Mouse (Mus musculus) intestine, embryonic 15.5 days (tissue): Measurements from ENCODE around the gene Slc3a2. TPM values are rescaled to one million over a fixed set of nuclear protein-coding genes. Genes with fewer than 3 reads are reported as not detected.
A peak's percentile ranks its signal among the peaks of the same experiment; 100 is the strongest.
"Not testable (repeated sequence)": the region's sequence is repeated elsewhere in the genome, so short reads cannot be mapped to it uniquely, and the experiment has no call there.

Experiments
- ATAC-seq: fragments of 200-750 bp; cut with Nextera tagmentation; 2 replicates; pipeline ENCODE4 v1.8.0; 2017; ENCODE audit warnings: moderate TSS enrichment, moderate library complexity
- H3K27ac ChIP-seq: fragments of 300-500 bp; sonication (generic); 2 replicates; pipeline ENCODE4 v1.5.1; 2015; ENCODE audit warnings: mild to moderate bottlenecking, inconsistent platforms
- H3K27me3 ChIP-seq: fragments of 300-500 bp; sonication (generic); replicated peaks from 2 replicates; pipeline ENCODE4 v1.6.1; 2015; ENCODE audit warnings: inconsistent platforms
- H3K36me3 ChIP-seq: fragments of 300-500 bp; sonication (generic); 2 replicates; pipeline ENCODE4 v1.6.1; 2015; ENCODE audit warnings: inconsistent platforms
- H3K4me1 ChIP-seq: fragments of 300-500 bp; sonication (generic); replicated peaks from 2 replicates; pipeline ENCODE4 v1.6.1; 2015; ENCODE audit warnings: inconsistent platforms
- H3K4me2 ChIP-seq: fragments of 300-500 bp; sonication (generic); replicated peaks from 2 replicates; pipeline ENCODE4 v1.6.1; 2015; ENCODE audit warnings: mild to moderate bottlenecking, inconsistent platforms
- H3K4me3 ChIP-seq: fragments of 300-500 bp; sonication (generic); replicated peaks from 2 replicates; pipeline ENCODE4 v1.5.1; 2015; ENCODE audit warnings: inconsistent platforms
- H3K9ac ChIP-seq: fragments of 300-500 bp; sonication (generic); 2 replicates; pipeline ENCODE4 v1.6.1; 2015; ENCODE audit warnings: inconsistent platforms
- H3K9me3 ChIP-seq: fragments of 300-500 bp; sonication (generic); 2 replicates; pipeline ENCODE4 v1.6.1; 2016; ENCODE audit warnings: inconsistent platforms
- WGBS: fragments of 180-500 bp; shearing (Covaris S2); methylation state at CpG from one replicate; pipeline ENCODE4 v1.1.7; 2015; 5-methylcytosine and 5-hydroxymethylcytosine counted together
- polyA plus RNA-seq: library from polyadenylated mRNA; unstranded; fragments of >200 nt; fragmentation: Nextera tagmentation; extraction: Ambion mirVana; gene quantifications from 2 replicates; pipeline ENCODE4 v1.2.1, GENCODE M21; 2015

Gene Slc3a2
- polyA plus RNA-seq, 1 experiment from 2014 or later: 163 TPM

DNA sequence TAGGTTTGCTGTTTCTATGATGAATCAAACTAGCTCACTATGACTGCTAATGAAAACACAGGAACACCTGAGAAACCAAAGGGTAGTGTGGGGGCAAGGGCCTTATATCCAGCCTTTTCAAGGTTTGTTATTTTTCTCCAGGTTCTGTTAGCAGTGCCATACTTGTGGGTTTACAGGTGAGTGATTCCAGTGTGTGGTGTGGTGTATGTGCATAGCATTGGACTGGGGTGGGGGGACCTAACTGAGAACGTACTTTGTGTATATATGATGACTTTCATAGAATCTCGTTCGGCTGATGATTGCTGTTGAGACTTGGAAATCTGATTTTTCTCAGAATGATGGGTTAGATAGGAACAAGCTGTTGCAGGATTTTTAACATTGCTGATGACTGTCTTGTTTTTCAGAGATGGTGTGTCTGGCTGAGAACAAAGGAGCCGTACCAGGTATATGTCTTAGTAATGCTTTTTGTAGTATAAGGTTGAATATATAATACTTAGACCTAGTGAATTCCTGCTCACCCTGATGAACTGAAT is 2.0 kb upstream of the Slc3a2 start:
- ATAC-seq: no peak
- WGBS: 42% methylated on average over 4 of the region's 4 CpGs
- Histone ChIP-seq H3K36me3 (peaks cover 16% of the 10 kb centered on the region), H3K27ac (no peak overlapping the region), H3K27me3 (no peaks in the 10 kb centered on the region), H3K9ac (peak overlapping the region; percentile 27; the same call in 1 of the 2 replicates), H3K9me3 (no peaks in the 10 kb centered on the region), H3K4me2 (peak overlapping the region; percentile 64), H3K4me3 (peak overlapping the region; percentile 66), H3K4me1 (peaks cover 17% of the 10 kb centered on the region)

DNA sequence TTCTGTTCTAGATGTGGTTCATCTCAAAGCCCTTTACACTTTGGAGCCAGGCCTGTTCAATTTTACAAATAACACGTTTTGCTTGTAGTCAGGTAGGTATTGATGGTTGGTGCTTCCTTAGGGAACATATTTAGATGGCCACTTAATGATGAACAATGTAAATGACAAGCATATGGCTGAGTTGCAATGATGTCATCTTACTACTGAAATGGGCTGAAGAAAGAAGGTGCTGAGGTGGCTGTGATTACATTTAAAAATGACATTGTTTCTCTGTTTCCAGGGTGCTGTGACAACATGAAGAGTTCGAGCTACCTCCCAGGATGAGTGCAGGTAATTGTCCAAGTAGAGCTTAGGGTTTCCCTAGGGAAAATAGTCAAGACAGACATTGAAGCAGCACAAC is 1.2 kb upstream of the Slc3a2 start:
- WGBS: 0% methylated on average over 2 of the region's 2 CpGs
- Histone ChIP-seq H3K36me3 (peaks cover 16% of the 10 kb centered on the region), H3K9ac (peak overlapping the region; percentile 76), H3K27me3 (no peaks in the 10 kb centered on the region), H3K4me2 (peak overlapping the region; percentile 64), H3K4me1 (peaks cover 17% of the 10 kb centered on the region), H3K4me3 (peak overlapping the region; percentile 66), H3K9me3 (no peaks in the 10 kb centered on the region), H3K27ac (peak overlapping the region; percentile 81; the same call in 1 of the 2 replicates)
- no peak for ATAC-seq

DNA sequence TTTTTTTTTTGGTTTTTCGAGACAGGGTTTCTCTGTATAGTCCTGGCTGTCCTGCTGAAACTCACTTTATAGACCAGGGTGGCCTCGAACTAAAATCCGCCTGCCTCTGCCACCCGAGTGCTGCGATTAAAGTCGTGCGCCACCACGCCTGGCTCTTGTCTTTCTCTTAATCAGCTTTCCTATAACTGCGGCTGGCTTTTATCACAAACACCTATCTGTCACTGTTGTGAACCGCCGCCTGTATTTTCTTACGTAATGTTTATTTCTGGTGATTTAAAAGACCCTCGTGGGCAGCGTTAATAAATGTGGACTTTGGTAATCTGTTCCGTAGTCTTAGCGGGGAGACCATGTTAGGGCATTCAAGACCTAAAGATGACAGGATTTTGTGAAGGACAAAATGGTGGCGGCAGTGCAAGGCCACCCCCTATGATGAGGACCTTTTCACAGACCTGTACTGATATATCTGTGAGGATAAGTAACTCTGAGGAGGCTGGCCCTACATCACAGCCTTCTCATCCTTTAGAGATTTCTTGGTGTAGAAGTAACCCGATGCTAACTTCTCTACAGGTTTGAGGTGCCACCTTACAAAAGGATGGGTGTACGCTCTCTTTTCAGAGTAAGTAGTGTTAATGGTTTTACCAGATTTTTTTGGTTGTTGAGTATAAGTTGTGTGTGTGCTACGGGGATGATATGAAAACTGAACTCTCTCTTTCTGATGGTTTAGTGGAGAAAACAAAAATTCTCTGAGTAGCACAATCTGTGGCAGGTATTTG is 591 bp upstream of the Slc3a2 start:
- Histone ChIP-seq H3K9me3 (no peaks in the 10 kb centered on the region), H3K4me2 (peak overlapping the region; percentile 64), H3K36me3 (peaks cover 16% of the 10 kb centered on the region), H3K4me1 (peaks cover 17% of the 10 kb centered on the region), H3K4me3 (peak overlapping the region; percentile 66), H3K27me3 (no peaks in the 10 kb centered on the region), H3K9ac (peak overlapping the region; percentile 76), H3K27ac (peak overlapping the region; percentile 81)
- WGBS: 0% methylated on average over 20 of the region's 20 CpGs
- ATAC-seq: no peak

DNA sequence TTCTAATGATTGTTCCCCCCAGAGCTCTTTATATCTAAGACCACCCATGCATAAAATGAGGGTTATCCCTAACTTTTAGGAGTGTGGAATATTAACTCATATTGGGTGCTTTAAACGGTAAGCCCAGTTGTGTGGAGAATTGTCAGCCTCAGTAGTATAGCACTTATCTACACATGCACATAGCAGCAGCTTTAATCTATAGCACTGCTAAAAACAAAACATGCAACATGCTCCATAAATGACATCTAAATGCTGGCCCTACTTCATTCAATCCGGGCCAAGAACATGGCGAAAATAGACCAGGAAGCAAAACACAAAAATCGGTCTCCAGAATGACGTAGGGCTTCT is 636 bp downstream of the Slc3a2 start:
- ATAC-seq: no peak
- under 1% methylated on average over 5 of the region's 5 CpGs for WGBS

DNA sequence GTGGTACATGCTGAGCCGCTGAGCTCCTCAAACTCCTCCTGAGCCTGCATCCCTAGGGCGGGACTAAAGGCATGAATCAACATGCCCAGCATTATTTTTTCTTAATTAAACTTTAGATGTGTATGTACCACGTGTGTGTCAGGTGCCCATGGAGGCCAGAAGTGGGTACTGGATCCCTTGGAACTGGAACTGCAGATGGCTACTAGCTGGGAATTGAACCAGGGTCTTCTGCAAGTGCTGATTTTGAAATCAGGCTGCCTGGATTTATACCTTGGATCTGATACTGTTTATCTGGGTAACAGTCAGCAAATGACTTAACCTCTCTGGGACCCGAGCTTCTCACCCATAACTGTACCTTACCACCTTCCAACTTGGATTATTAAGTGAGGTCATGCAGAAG is 1.1 kb downstream of the Slc3a2 start:
- Histone ChIP-seq H3K9ac (peak overlapping the region; percentile 91), H3K36me3 (peaks cover 16% of the 10 kb centered on the region), H3K4me3 (peak overlapping the region; percentile 66), H3K4me1 (peaks cover 17% of the 10 kb centered on the region), H3K4me2 (peak overlapping the region; percentile 60), H3K27me3 (no peaks in the 10 kb centered on the region), H3K9me3 (no peaks in the 10 kb centered on the region), H3K27ac (peak overlapping the region; percentile 99)
- no peak for ATAC-seq
- 55% methylated on average over 4 of the region's 4 CpGs for WGBS

More for the DNA sequence above, 636 bp downstream of the Slc3a2 start:
- H3K27me3 ChIP-seq: no peaks in the 10 kb centered on the region
- peak overlapping the region; percentile 91 for H3K9ac ChIP-seq
- H3K4me1 ChIP-seq: peaks cover 17% of the 10 kb centered on the region
- H3K4me2 ChIP-seq: peak overlapping the region; percentile 60
- H3K27ac ChIP-seq: peak overlapping the region; percentile 99
- peak overlapping the region; percentile 66 for H3K4me3 ChIP-seq
- peaks cover 16% of the 10 kb centered on the region for H3K36me3 ChIP-seq
- no peaks in the 10 kb centered on the region for H3K9me3 ChIP-seq

DNA sequence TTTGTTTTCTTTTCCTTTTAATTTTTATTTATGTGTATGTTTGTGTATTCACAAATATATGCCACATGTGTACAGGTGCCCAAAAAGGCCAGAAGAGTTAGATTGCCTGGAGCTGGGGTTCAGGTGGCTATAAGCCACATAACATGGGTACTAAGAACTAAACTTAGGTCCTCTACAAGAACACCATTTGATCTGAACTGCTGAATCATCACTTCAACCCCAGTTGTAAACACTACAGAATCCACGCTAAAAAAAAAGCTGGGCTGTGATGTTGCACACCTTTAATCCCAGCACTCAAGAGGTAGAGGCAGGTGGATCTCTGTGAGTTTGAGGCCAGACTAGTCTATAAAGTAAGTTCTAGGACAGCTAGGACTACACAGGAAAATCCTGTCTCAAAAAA is 1.8 kb downstream of the Slc3a2 start:
- WGBS: 77% methylated on average over 1 of the region's 1 CpGs
- Histone ChIP-seq H3K9me3 (no peaks in the 10 kb centered on the region), H3K4me2 (peak overlapping the region; percentile 60), H3K4me3 (no peak overlapping the region), H3K4me1 (peaks cover 17% of the 10 kb centered on the region), H3K27ac (no peak overlapping the region), H3K9ac (no peak overlapping the region), H3K27me3 (no peaks in the 10 kb centered on the region), H3K36me3 (peaks cover 12% of the 10 kb centered on the region)
- ATAC-seq: no peak

DNA sequence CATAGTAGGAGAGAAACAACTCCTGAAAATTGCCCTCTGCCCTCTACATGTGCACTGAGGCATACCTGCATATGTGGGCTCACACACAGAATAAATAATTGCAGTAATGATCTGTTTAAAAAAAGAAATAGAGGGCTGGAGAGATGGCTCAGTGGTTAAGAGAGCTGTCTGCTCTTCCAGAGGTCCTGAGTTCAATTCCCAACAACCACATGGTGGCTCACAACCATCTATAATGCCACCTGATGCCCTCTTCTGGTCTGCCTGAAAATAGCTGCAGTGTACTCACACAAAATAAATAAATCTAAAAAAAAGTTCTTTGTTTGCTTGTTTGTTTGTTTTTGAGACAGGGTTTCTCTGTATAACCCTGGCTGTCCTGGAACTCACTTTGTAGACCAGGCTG is 4.1 kb downstream of the Slc3a2 start:
- not testable (repeated sequence) for H3K4me2 ChIP-seq, H3K4me1 ChIP-seq, H3K4me3 ChIP-seq, H3K27ac ChIP-seq, ATAC-seq, H3K36me3 ChIP-seq, H3K9ac ChIP-seq, H3K27me3 ChIP-seq, H3K9me3 ChIP-seq

DNA sequence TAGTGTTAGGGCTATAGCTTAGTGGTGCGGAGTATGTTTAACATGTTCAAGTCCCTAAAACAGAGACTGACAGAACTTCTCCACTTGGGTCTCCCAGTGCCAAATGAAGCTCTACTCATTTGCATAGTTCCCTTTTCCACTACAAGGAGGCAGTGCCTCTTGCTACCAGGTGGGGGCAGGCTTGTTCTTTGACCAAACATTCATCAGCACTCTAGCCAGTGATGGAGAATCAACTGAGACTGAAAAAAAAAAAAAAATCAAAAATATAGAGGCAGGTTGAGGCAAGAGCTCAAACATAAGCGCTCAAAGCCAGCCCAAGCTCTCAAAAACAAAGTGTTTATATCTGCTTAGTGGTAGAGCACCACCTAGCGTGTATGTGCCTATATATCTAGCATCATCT is 4.8 kb downstream of the Slc3a2 start:
- Histone ChIP-seq H3K9me3 (no peaks in the 10 kb centered on the region), H3K9ac (no peak overlapping the region), H3K27me3 (no peaks in the 10 kb centered on the region), H3K4me2 (no peak overlapping the region), H3K36me3 (no peaks in the 10 kb centered on the region), H3K27ac (no peak overlapping the region), H3K4me1 (peaks cover 11% of the 10 kb centered on the region), H3K4me3 (no peak overlapping the region)
- no peak for ATAC-seq
- WGBS: 78% methylated on average over 3 of the region's 3 CpGs

DNA sequence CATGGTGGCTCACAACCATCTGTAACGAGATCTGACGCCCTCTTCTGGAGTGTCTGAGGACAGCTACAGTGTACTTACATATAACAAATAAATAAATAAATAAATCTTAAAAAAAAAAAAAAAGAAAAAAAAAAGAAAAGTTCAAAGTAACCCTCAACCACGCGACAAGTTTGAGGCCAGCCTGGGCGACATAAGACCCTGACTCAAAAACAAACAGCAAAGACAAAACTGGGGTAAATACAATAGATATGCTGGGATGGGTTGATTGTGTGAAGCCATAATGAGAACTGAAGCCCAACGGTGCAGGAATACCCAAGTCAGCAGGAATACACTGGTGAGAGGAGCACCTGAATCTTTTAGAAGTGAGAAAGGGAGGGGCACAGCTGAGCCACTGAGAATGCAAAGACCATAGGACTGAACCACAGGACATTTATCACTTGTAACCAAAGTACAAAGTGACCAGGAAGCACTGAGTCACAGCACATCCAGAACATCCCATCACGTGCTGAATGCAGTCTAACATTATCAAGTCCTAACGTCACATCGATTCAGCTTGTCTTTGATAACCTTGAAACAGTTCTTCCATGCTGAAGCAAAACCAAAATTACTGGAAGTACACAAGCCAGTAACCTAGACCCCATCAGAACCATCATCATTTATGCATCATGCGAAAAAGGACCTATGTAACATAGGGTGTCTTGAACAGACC is 6.2 kb downstream of the Slc3a2 start:
- no peak overlapping the region for H3K4me3 ChIP-seq
- no peak overlapping the region for H3K4me2 ChIP-seq
- H3K4me1 ChIP-seq: peaks cover 12% of the 10 kb centered on the region
- no peaks in the 10 kb centered on the region for H3K9me3 ChIP-seq
- H3K27me3 ChIP-seq: no peaks in the 10 kb centered on the region
- no peak for ATAC-seq
- 68% methylated on average over 10 of the region's 10 CpGs for WGBS
- H3K9ac ChIP-seq: no peak overlapping the region
- H3K27ac ChIP-seq: no peak overlapping the region
- no peaks in the 10 kb centered on the region for H3K36me3 ChIP-seq

DNA sequence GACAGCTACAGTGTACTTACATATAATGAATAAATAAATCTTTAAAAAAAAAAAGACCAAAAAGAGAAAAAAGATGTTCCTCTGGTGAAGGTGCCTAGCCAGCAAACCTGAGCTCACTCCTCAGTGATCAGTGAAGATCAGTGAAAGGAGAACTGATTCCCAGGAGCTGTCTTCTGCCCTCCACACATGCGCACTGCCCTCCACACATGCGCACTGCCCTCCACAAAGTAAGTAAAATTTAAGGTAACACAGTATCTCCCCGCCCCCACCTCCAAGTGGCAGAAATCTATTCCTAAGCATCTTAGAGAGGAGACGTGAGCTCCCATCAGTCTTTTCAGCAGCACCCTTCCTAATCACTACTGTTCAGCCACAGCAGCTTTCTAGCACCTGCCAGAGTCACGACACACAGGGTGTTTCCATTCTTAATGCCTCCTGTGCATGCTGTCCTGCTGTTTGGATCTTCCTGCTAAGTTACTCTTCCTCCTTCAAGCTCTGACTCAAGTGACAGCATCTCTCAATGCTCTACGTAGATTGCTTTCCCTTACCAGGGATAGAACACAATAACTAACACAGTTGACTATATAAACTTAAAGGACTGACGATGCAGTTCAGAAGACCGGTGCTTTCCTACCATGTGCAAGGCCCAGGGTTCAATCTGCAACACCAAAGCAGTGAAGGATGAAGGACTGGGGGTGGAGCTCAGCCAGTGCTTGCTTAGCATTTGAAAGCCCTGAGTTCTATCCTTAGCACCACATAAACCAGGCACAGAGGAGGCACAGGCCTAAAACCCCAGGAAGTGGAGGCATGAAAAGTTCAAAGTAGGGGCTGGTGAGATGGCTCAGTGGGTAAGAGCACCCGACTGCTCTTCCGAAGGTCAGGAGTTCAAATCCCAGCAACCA is 7.1 kb downstream of the Slc3a2 start:
- Histone ChIP-seq H3K9me3 (no peaks in the 10 kb centered on the region), H3K36me3 (peaks cover 3% of the 10 kb centered on the region; the same call in 1 of the 2 replicates), H3K4me1 (peaks cover 14% of the 10 kb centered on the region), H3K27ac (no peak overlapping the region), H3K4me3 (no peak overlapping the region), H3K27me3 (no peaks in the 10 kb centered on the region), H3K9ac (no peak overlapping the region), H3K4me2 (no peak overlapping the region)
- no peak for ATAC-seq
- 78% methylated on average over 10 of the region's 10 CpGs for WGBS

DNA sequence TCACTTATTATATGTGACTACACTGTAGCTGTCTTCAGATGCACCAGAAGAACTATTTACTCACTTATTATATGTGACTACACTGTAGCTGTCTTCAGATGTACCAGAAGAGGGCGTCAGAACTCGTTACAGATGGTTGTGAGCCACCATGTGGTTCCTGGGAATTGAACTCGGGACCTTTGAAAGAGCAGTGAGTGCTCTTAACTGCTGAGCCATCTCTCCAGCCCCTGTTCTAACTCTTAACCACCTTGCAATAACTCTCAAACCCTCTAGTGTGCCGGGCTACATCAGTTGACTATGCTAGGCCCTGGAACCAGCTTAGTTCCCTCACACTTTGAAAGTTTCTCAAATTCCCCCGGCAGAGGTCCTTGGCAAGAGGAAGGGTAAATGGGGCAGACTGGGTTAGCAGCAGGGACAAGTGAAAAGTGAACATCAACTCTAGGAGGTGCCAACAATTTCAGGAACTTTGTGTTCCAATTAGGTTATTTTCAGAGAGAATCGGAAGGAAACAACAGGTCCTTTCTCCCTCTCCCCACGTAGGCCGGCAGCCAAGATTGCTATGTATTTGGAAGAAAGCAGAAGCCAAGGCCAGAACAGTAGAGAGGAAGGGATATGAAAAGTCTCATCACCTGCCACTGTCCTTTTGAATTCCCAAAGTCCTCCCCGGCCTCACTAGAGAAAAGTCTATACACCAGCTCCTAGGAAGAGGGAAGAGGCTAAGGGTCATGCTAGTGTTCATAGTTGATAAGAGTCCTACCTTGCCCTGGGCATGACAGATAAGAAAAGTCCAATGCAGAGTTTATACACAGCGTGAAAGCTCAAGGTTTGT is 8.3 kb downstream of the Slc3a2 start:
- H3K9me3 ChIP-seq: no peaks in the 10 kb centered on the region
- 75% methylated on average over 10 of the region's 10 CpGs for WGBS
- ATAC-seq: peak; percentile 19; the same call in 1 of the 2 replicates
- H3K27me3 ChIP-seq: no peaks in the 10 kb centered on the region
- peak overlapping the region; percentile 27; the same call in 1 of the 2 replicates for H3K27ac ChIP-seq
- 0 out of 2 replicates have a peak overlapping the region, but pooled peaks have one; percentile 5 for H3K4me2 ChIP-seq
- H3K9ac ChIP-seq: no peak overlapping the region
- peaks cover 26% of the 10 kb centered on the region for H3K4me1 ChIP-seq
- H3K36me3 ChIP-seq: peaks cover 5% of the 10 kb centered on the region
- H3K4me3 ChIP-seq: no peak overlapping the region
